Mouse (Mus musculus) liver, embryonic 13.5 days (tissue): ENCODE data around the gene Pigf. TPM values are rescaled to one million over a fixed set of nuclear protein-coding genes. Genes with fewer than 3 reads are reported as not detected.
A peak's percentile ranks its signal among the peaks of the same experiment; 100 is the strongest.

Experiments
- ATAC-seq: fragments of 200-750 bp; cut with Nextera tagmentation; 2 replicates; pipeline ENCODE4 v1.8.0; 2017; ENCODE audit warnings: low read depth, mild to moderate bottlenecking, moderate number of reproducible peaks, moderate library complexity
- DNase-seq: peaks from one replicate; pipeline ENCODE4 v3.0.0; 2022
- H3K27ac ChIP-seq: fragments of 300-500 bp; sonication (generic); 2 replicates; pipeline ENCODE4 v1.5.1; 2015; ENCODE audit warnings: moderate library complexity, mild to moderate bottlenecking, inconsistent platforms
- H3K27me3 ChIP-seq: fragments of 300-500 bp; sonication (generic); 2 replicates; pipeline ENCODE4 v1.6.1; 2015; ENCODE audit warnings: mild to moderate bottlenecking, inconsistent platforms
- H3K36me3 ChIP-seq: fragments of 300-500 bp; sonication (generic); 2 replicates; pipeline ENCODE4 v1.6.1; 2015; ENCODE audit warnings: mild to moderate bottlenecking, inconsistent platforms
- H3K4me1 ChIP-seq: fragments of 300-500 bp; sonication (generic); replicated peaks from 2 replicates; pipeline ENCODE4 v1.6.1; 2015; ENCODE audit warnings: inconsistent platforms
- H3K4me2 ChIP-seq: fragments of 300-500 bp; sonication (generic); 2 replicates; pipeline ENCODE4 v1.6.1; 2015; ENCODE audit warnings: inconsistent platforms, mild to moderate bottlenecking, moderate library complexity
- H3K4me3 ChIP-seq: fragments of 300-500 bp; sonication (generic); replicated peaks from 2 replicates; pipeline ENCODE4 v1.5.1; 2015; ENCODE audit warnings: mild to moderate bottlenecking, inconsistent platforms
- H3K9ac ChIP-seq: fragments of 300-500 bp; sonication (generic); 2 replicates; pipeline ENCODE4 v1.6.1; 2015; ENCODE audit warnings: mild to moderate bottlenecking, inconsistent platforms
- H3K9me3 ChIP-seq: fragments of 300-500 bp; sonication (generic); replicated peaks from 2 replicates; pipeline ENCODE4 v1.6.1; 2016; ENCODE audit warnings: inconsistent platforms
- WGBS: fragments of 180-500 bp; shearing (Covaris S2); methylation state at CpG from one replicate; pipeline ENCODE4 v1.1.7; 2015; ENCODE audit not compliant: insufficient replicate concordance; 5-methylcytosine and 5-hydroxymethylcytosine counted together
- polyA plus RNA-seq: library from polyadenylated mRNA; unstranded; fragments of >200 nt; fragmentation: Nextera tagmentation; extraction: Ambion mirVana; gene quantifications from 2 replicates; pipeline ENCODE4 v1.2.1, GENCODE M21; 2015

The Pigf gene
- polyA plus RNA-seq, 1 experiment from 2014 or later: 17.2 TPM

DNA sequence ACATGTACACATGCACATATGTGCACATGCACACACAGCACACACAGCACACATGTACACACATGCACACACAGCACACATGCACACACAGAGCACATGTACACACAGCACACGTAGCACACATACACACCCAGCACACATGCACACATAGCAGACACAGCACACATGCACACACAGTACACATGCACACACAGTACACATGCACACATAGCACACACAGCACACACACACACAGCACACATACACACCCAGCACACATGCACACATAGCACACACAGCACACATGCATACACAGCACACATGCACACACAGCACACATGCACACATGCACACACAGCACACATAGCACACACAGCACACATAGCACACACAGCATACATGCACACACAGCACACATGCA, 44.0 kb downstream of the Pigf start:
- no peaks in the 10 kb centered on the region for H3K27me3 ChIP-seq
- no peaks in the 10 kb centered on the region for H3K36me3 ChIP-seq
- no peaks in the 10 kb centered on the region for H3K4me1 ChIP-seq
- H3K4me2 ChIP-seq: no peak overlapping the region
- 60% methylated on average over 1 of the region's 1 CpGs for WGBS
- H3K4me3 ChIP-seq: no peak overlapping the region
- no peak overlapping the region for H3K9ac ChIP-seq
- DNase-seq (no peak), ATAC-seq (no peak)
- H3K27ac ChIP-seq: no peak overlapping the region
- no peaks in the 10 kb centered on the region for H3K9me3 ChIP-seq

DNA sequence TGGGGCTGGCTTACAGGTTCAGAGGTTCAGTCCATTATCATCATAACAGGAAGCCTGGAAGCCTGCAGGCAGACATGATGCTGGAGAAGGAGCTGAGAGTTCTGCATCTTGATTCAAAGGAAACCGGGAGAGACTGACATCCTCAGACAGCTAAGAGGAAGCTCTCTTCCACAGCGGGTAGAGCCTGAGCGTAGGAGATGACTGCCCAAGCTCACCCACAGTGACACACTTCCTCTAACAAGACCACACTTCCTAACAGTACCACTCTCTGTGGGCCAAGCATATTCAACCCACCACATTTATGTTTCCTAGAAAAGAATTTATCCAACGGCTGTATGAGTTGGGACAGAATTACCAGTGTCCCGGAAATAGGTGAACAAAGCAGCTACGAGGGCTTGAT, 46.7 kb downstream of the Pigf start:
- DNase-seq: no peak
- Histone ChIP-seq H3K9ac (no peak overlapping the region), H3K4me1 (no peaks in the 10 kb centered on the region; the same call in 1 of the 2 replicates), H3K36me3 (no peaks in the 10 kb centered on the region), H3K4me2 (no peak overlapping the region), H3K9me3 (no peaks in the 10 kb centered on the region), H3K4me3 (no peak overlapping the region), H3K27me3 (no peaks in the 10 kb centered on the region), H3K27ac (no peak overlapping the region)
- ATAC-seq: no peak
- WGBS: 50% methylated on average over 6 of the region's 6 CpGs

DNA sequence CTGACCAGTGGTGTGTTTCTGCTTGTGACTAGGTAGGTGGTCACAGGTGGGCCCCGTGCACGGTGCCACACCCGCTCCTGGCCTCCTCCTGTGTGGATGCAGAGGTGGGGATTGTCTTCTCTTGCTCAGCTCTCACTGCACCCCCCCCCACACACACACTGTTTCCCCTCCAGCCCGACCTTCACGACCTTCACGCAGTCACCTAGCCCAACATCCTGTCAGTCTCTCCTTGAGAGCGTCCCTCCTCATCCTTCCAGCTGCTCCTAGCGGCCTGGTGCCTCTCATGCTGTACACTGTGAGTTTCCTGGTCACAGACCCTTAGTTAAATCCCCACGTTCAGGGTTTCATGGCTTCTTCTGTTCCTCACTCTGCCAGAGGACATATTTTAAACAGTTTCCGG, 48.8 kb downstream of the Pigf start:
- Histone ChIP-seq H3K27ac (no peak overlapping the region), H3K36me3 (no peaks in the 10 kb centered on the region), H3K4me1 (no peaks in the 10 kb centered on the region; the same call in 1 of the 2 replicates), H3K9ac (no peak overlapping the region), H3K4me3 (no peak overlapping the region), H3K9me3 (no peaks in the 10 kb centered on the region), H3K4me2 (no peak overlapping the region), H3K27me3 (no peaks in the 10 kb centered on the region)
- no peak for DNase-seq
- whole genome bisulfite sequencing: 55% methylated on average over 10 of the region's 10 CpGs
- no peak for ATAC-seq

DNA sequence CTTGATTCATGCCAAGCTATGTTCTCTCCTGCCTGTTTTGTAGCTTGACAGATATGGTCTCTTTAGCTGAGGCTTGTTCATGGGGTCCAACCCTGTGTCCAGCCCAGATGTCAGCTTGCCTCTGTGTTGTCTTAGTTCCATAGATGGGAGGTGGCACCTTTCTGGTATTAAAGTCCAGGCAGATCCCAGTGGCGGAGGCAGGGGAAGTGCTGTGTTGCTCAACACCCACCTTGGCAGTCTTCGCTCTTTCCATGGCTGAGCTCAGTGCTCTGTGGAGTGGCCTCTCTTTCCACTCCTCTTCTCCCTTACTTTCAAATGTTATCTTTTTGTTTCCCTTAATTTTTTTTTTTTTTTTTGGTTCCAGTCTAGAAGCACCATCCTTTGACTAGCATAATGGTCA, 52.1 kb downstream of the Pigf start:
- H3K27ac ChIP-seq: no peak overlapping the region
- WGBS: 65% methylated on average over 2 of the region's 2 CpGs
- DNase-seq: no peak

DNA sequence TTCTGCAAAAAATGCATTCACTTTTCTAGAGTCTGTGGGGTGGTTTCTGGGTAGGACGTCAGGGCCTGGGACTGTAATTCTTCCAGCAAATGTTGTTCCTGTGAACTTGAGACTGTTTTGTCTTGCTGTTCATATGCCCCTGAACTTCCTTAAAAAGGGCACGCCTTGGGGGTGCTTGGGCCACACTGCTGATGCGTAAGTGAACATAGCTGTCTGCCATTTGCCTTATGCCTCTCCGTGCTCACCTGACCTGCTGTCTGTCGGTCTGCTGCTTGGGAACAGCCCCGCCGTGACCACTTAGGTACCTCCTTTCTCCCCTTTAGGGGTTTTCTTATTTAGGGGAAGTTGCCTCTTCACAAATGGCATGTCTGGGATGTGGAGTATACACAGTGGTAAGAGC, 53.3 kb downstream of the Pigf start:
- Histone ChIP-seq H3K9me3 (no peaks in the 10 kb centered on the region), H3K4me2 (no peak overlapping the region), H3K27me3 (no peaks in the 10 kb centered on the region), H3K27ac (no peak overlapping the region), H3K36me3 (no peaks in the 10 kb centered on the region; the same call in 1 of the 2 replicates), H3K9ac (no peak overlapping the region), H3K4me3 (no peak overlapping the region), H3K4me1 (no peaks in the 10 kb centered on the region; the same call in 1 of the 2 replicates)
- DNase-seq: no peak
- no peak for ATAC-seq
- 74% methylated on average over 7 of the region's 7 CpGs for WGBS

More for the DNA sequence above, 52.1 kb downstream of the Pigf start:
- no peaks in the 10 kb centered on the region for H3K9me3 ChIP-seq
- ATAC-seq: peak; percentile 34; the same call in 1 of the 2 replicates
- no peak overlapping the region for H3K4me2 ChIP-seq
- H3K36me3 ChIP-seq: no peaks in the 10 kb centered on the region; the same call in 1 of the 2 replicates
- H3K27me3 ChIP-seq: no peaks in the 10 kb centered on the region
- no peak overlapping the region for H3K4me3 ChIP-seq
- H3K9ac ChIP-seq: no peak overlapping the region
- H3K4me1 ChIP-seq: no peaks in the 10 kb centered on the region; the same call in 1 of the 2 replicates

DNA sequence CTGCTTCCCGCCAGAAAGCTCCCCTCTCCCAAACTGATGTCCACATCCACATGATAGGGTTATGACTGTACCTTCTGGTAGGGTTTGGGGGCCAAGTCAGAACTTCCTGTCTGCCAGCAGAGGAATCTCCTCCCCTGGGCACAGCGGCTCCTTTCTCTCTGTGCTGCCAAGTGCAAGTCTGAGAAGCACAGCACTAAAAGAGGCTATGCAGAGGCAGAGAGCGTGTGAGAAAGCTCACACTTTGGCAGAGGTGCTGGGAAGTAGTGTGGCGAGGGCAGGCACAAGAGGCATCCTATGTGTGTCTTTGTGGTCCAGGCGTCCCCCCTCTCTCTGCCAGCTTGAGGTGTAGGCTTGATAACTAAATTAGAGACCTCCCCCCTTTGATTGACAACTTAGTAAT, 54.2 kb downstream of the Pigf start:
- no peaks in the 10 kb centered on the region; the same call in 1 of the 2 replicates for H3K36me3 ChIP-seq
- H3K27ac ChIP-seq: no peak overlapping the region
- DNase-seq: no peak
- no peaks in the 10 kb centered on the region for H3K27me3 ChIP-seq
- no peak overlapping the region for H3K4me3 ChIP-seq
- no peak overlapping the region for H3K9ac ChIP-seq
- no peaks in the 10 kb centered on the region for H3K9me3 ChIP-seq
- WGBS: 57% methylated on average over 5 of the region's 5 CpGs
- ATAC-seq: no peak
- no peaks in the 10 kb centered on the region; the same call in 1 of the 2 replicates for H3K4me1 ChIP-seq
- H3K4me2 ChIP-seq: no peak overlapping the region

DNA sequence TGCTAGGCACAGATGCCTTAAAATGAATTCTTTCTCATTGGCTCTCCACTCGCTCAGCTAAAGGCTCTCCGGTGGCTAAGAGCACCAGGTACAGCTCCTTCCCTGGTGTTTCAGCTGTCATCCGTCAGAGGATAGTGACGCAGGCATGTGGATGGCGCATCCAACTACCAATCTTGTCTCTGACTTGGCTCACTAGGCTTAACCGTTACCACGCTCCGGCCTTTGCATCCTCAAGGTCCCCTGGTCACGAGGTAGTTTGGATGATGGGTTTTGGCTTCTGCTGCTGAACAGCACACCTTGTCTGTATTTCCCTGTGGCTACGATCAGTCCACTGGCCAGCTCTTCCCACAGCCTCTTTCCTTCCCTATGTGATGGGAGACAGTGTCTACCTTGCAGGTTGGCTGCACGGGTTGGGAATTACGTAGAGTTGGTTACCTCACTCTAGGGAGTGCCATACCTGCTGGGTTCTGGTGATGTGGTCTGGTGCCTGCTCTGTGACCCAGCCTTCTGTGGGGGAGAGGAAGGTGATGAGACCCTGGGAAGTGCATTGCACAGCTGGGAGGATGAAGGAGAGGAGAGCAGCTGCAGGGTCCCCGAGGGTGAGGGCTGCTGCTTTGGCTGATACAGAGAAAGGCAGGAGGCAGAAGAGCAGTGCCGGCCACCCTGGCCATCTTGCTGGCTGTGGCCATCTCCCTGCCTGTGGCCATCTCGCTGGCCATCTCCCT, 55.0 kb downstream of the Pigf start:
- Histone ChIP-seq H3K27ac (no peak overlapping the region), H3K9me3 (no peaks in the 10 kb centered on the region), H3K27me3 (0 out of 2 replicates have a peak, but pooled peaks cover under 1% of the 10 kb centered on the region), H3K4me1 (peaks cover under 1% of the 10 kb centered on the region), H3K9ac (no peak overlapping the region), H3K36me3 (no peaks in the 10 kb centered on the region; the same call in 1 of the 2 replicates), H3K4me2 (no peak overlapping the region), H3K4me3 (no peak overlapping the region)
- ATAC-seq (no peak), DNase-seq (no peak)
- WGBS: 81% methylated on average over 14 of the region's 15 CpGs

DNA sequence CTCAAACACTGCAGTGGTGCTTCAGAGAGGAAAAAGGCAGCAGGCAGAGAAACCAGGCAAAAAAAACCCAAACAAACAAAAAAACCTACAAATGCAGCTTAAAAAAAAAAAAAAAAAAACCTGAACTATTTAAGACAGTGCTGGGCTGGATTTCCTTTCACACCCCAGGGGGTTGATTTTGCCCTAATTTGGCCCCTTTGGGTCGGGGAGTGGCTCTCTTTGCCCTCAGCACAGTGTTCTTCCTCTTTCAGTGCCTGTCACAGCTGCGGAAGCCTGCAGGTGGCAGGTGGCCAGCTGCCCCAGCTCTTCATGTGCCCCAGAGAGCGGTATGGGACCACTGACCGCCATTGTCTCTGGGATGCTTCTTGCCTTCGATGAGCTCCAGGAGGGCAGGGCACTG, 55.6 kb downstream of the Pigf start:
- no peaks in the 10 kb centered on the region; the same call in 1 of the 2 replicates for H3K36me3 ChIP-seq
- no peak overlapping the region for H3K27ac ChIP-seq
- H3K4me2 ChIP-seq: no peak overlapping the region
- H3K9me3 ChIP-seq: no peaks in the 10 kb centered on the region
- 56% methylated on average over 5 of the region's 5 CpGs for WGBS
- H3K27me3 ChIP-seq: peaks cover 6% of the 10 kb centered on the region; the same call in 1 of the 2 replicates
- DNase-seq (no peak), ATAC-seq (no peak)
- no peak overlapping the region for H3K4me3 ChIP-seq
- peaks cover 7% of the 10 kb centered on the region for H3K4me1 ChIP-seq
- H3K9ac ChIP-seq: no peak overlapping the region

DNA sequence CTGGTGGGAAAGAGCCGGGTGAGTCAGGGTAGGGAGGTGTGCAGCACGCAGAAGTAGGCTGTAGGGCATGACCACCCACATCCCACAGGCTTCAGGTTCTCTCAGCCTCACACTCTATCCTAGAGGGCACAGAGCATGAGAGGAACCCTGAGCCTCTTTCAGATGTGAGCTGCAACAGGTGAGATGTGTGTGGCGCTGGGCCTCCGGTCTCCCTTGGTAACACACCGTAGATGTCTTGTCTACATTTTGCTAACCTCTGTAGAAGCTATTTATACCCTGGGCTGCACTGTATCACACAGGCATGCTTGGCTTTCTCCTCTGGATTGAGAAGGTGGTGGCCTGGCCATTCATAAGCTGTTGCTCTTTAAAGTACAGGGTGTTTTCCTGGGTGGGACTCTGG, 56.6 kb downstream of the Pigf start:
- Histone ChIP-seq H3K4me3 (no peak overlapping the region), H3K4me2 (no peak overlapping the region), H3K27ac (no peak overlapping the region), H3K4me1 (peaks cover 9% of the 10 kb centered on the region), H3K36me3 (no peaks in the 10 kb centered on the region; the same call in 1 of the 2 replicates), H3K9me3 (no peaks in the 10 kb centered on the region), H3K9ac (no peak overlapping the region), H3K27me3 (peaks cover 16% of the 10 kb centered on the region)
- ATAC-seq (no peak), DNase-seq (no peak)
- 79% methylated on average over 5 of the region's 5 CpGs for WGBS

DNA sequence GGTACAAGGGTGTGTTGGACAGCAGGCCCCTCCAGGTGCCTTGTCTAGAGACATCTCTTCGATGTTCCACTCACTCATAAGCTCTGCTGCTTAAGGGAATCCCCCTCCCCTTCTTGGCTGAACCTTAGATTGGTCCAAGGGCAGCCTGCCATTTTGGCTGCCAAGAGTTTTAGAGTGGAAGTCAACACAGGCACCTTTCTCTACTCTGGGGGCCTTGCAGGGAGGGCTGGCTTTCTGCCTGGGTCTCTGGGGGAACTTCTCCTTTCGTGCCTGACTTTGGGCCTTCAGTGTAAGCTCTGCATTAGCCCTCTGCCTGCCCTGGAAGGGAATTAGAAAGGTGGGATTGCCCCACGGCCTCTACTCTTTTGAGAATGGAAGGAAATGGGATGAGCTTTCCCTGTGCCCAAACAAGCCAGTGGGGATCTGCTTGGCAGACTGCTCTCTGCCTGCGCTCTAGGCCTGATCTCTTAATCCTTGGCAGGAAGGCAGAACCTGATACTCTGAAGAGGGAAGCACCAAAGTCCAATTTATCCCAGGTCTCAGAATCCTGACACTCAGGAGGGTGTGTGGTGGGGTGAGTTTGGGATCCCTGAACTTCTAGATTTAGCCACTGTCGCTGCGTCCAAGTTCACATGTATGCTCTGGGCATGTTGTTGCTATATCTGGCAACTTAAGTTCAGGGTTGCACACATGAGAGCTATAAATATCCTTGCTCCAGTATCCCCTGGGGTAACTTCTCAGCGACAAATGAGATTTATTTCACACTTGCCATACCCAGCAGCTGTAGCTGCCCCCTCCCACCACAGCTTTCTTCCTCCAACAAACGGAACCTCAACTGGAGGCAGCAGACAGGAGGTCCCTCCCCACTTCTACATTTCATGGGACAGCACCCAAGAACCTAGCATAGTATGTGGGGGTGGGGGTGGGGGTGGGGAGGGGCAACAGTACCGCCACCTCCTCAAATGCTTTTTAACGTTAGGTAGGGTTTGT, 57.4 kb downstream of the Pigf start:
- no peaks in the 10 kb centered on the region for H3K9me3 ChIP-seq
- H3K4me2 ChIP-seq: no peak overlapping the region
- H3K9ac ChIP-seq: no peak overlapping the region
- H3K4me3 ChIP-seq: no peak overlapping the region
- H3K4me1 ChIP-seq: peaks cover 13% of the 10 kb centered on the region
- WGBS: 63% methylated on average over 10 of the region's 10 CpGs
- no peak overlapping the region for H3K27ac ChIP-seq
- no peaks in the 10 kb centered on the region; the same call in 1 of the 2 replicates for H3K36me3 ChIP-seq
- H3K27me3 ChIP-seq: peaks cover 24% of the 10 kb centered on the region
- no peak for DNase-seq
- no peak for ATAC-seq

DNA sequence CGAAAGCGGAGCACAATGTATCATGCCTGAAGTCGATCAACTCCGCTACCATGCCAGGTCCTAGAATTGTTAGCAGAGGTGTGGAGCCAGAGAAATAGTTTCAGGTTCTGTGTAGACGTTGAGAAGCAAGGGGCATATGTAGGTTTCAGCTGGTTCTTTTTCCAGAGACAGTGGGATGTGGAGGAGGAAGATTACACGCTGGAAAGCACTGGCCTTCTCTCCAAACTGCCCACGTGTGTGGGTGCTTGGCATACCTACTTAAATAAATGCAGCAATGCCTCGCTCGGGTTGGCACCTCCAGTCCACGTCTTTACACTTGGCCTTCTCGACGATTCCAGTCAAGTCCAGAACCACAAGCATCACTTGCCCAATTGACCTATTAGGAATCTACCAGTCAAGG, 58.2 kb downstream of the Pigf start:
- Histone ChIP-seq H3K9me3 (no peaks in the 10 kb centered on the region), H3K9ac (no peak overlapping the region), H3K36me3 (no peaks in the 10 kb centered on the region; the same call in 1 of the 2 replicates), H3K4me2 (no peak overlapping the region), H3K4me3 (no peak overlapping the region), H3K27me3 (peaks cover 32% of the 10 kb centered on the region), H3K27ac (no peak overlapping the region), H3K4me1 (peaks cover 21% of the 10 kb centered on the region)
- ATAC-seq (no peak), DNase-seq (no peak)
- 77% methylated on average over 12 of the region's 12 CpGs for WGBS
